Mouse (Mus musculus): ENCODE measurements at regions not wholly inside any gene's neighbourhood (a gene's known extent, or its start where the extent isn't known, plus 50 kb on each side); places are given as distances from the start of the nearest gene placed in this dataset.

GRCm38 (mm10) chr11:34997906-34998305 is 123.1 kb upstream of the Slit3 start:
- no peak for TF ChIP-seq MAFK (IDR thresholded peaks at IDR 0.05; ENCODE audit: insufficient read depth, low read depth, low read length)
- TF ChIP-seq ZNF384 (IDR thresholded peaks at IDR 0.05; ENCODE audit: low read depth, low read length), result no peak
- TF ChIP-seq HCFC1 (IDR thresholded peaks at IDR 0.05; ENCODE audit: borderline replicate concordance, insufficient read depth, low read length), result no peak
- no peak for TF ChIP-seq ZC3H11A (IDR thresholded peaks at IDR 0.05; ENCODE audit: borderline replicate concordance, low read depth, low read length)

Measured in ES-E14 (cell line).